Mouse (Mus musculus): ENCODE data around the gene Olig3.
"Not testable (repeated sequence)": the region's sequence is repeated elsewhere in the genome, so short reads cannot be mapped to it uniquely, and the experiment has no call there.

The Olig3 gene

DNA sequence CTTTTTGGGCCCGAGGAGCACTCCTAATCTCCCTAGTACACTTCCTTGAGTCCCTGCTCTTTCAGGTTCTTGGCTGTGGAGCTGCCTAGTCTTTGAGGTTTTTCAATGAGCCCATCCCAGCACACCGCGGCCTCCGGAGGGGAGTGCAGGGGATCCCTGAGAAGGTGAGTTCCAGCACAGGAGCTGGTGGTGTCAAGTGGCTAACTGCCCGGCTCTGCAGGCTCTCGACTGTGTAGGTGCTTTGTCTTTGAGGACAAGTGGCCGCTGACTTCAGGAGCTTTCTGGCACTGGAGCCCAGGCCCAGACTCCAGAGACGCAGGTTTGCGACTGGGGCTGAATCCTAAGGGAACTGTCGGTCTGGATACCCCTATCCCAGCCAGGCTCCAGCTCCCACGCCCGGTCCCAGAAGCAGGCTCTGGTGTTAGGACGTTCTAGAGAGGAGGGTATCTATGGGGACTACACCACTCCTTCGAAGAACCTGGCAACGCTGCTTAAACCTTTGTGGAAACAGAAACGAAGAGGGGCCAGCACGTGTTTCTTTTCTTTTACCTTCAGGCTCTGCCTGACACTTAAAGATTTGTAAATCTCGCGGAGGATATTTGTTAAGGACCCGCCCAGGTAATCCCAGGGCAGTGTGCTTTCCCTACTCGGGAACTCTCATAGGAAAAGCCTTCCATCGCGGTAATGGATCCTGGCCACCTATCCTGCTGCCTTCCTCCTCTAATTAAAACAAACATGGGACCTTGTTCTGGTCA lies 5.4 kb downstream of the Olig3 start:
- DNase-seq (ENCODE audit: extremely low spot score, low read depth, low spot score) = no peak

- DNase-seq (ENCODE audit: extremely low spot score, low read depth, low spot score) = no peak
Observed at GRCm38 (mm10) chr10:19362294-19362590, 5.9 kb downstream of the Olig3 start.

DNA sequence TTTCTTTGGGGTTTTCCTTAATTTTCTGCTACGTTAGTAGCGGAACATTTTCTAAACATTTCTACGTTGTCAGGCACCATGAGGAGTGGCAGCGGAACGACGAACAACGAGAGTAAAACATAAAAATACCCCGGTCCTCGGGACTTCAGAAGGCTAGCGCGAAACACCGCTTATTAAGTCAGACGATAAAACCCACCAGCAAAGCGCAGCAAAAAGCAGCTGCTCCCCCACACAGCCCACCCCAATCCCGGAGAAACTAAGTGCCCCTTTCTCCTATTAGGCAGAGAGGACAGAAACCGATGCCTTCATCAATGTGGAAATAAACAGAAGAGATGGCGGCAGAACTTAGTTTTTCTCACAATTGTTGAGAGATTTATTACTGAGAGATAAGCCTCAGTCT lies 6.5 kb downstream of the Olig3 start:
- no peak for DNase-seq (ENCODE audit: extremely low spot score, low read depth, low spot score)

- DNase-seq (ENCODE audit: extremely low spot score, low read depth, low spot score) = no peak
Observed at GRCm38 (mm10) chr10:19363365-19363764, 7.0 kb downstream of the Olig3 start.

DNA sequence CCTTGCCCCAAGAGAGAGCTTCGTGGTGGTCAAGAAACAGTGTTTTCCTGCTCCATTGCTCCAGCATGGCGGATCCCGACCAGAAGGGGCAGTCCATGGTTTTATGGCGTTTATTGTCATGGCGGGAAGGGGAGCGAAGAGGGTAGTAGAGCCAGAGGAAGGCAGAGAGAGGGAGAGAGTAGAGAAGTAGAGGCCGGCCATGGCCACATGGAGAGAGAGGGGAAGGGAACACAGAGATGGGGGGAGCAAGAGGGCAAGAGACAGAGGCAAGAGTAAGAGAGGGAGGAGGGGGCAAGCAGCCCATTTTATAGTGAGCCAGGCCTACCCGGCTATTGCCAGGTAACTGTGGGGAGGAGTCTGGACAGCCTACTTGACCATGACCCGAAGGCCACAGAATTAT lies 12.8 kb downstream of the Olig3 start:
- no peak for DNase-seq (ENCODE audit: extremely low spot score, low read depth, low spot score)

DNA sequence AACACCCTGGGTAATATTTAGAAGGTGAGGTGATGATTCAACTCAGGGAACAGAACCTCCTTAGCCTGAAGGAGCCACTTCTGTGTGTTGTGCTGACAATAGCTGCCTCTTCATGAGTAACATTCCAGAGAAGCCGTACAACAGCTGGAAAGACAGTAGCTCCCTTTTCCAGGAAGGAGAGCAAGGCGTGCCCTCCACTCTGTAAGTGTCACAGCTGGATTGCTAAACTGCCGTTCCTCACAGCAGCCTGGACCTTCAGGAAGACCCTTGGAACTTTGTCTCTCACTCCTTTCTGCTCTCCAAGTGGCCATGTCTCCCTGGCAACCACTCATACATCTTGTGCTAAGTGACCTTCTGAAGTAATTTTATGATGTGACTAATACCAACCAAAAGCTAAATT lies 13.8 kb downstream of the Olig3 start:
- DNase-seq (ENCODE audit: extremely low spot score, low read depth, low spot score) = no peak

DNA sequence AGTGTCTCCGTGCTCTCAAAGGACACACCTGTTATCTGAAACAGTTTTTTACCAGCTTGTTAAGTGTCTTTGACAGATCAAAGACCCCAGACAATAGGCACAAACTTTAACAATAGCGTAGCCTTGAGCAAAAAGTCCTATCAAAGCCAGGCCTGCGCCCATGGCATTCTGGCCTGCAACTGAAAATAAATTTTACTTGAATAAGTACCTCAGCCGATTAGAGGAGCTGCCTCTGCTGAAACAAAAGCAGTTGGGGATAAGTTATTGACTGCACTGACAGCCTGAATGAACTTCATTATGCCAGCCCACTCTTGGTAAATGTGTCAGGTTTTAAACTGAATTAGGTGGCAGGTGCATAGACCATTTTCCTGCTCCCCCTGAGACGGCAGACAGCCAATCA lies 15.9 kb downstream of the Olig3 start:
- no peak for DNase-seq (ENCODE audit: extremely low spot score, low read depth, low spot score)

DNA sequence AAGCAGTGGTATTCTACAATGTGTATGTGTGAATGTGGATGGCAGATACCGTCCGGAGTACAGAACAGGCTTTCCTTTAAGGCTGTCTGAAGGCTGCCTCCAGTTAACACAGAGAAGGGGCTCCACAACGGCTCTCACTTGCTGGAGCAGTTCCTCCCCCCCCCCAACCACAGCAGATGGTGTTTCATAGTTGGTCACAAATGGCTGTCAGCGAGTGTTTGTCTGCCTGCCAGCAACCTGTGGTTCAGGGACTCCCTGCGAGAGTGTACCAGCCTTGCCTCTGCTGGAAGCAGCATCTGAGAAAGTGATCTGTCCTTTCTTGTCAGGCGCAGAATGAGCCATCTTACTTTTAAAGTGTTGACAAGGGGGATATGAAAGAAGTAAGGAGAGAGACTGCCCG lies 17.5 kb downstream of the Olig3 start:
- DNase-seq (ENCODE audit: extremely low spot score, low read depth, low spot score) = no peak

DNA sequence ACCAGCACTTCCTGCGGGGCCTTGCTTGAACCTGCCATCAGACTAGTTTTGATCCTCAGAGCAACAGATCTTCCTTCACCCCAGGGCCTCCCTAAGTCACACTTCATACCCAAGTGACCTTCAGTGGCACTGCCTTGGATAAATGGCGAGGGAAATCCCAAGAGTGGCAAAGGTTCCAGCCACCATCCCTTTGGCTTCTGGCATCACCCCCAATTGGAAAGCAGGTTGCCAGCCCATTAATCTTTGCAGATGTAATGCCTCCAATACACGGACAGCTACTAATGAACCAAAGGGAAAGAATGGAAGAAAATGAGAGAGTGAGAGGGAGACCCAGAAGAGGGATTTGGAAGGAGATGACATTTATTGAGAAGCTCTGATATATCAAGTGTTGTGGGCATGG lies 18.0 kb downstream of the Olig3 start:
- no peak for DNase-seq (ENCODE audit: extremely low spot score, low read depth, low spot score)

DNA sequence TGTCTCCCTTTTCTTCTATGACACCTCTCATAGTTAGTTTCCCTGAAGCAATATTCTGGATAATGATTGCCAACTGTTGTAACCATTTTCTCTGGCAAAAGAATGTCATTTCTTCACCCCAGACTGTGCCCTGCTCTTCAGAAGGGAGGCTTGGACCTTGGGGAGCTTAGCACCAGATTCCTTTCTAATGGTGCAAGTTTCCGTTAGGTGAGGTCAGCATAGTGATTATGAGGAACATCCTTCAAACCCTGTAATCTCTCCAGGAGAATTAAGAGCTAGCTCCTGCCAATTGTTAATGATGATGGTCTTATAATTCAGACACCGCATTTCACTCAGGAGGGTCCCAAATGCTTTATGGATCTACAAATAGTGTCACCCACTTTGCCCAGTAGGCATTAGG lies 19.5 kb downstream of the Olig3 start:
- DNase-seq (ENCODE audit: extremely low spot score, low read depth, low spot score) = no peak

- not testable (repeated sequence) for DNase-seq (ENCODE audit: extremely low spot score, low read depth, low spot score)
Observed at GRCm38 (mm10) chr10:19380971-19381370, 24.6 kb downstream of the Olig3 start.

GRCm38 (mm10) chr10:19384176-19384575 lies 27.8 kb downstream of the Olig3 start:
- DNase-seq (ENCODE audit: extremely low spot score, low read depth, low spot score) = no peak

GRCm38 (mm10) chr10:19391819-19392218 lies 35.5 kb downstream of the Olig3 start:
- no peak for DNase-seq (ENCODE audit: extremely low spot score, low read depth, low spot score)

GRCm38 (mm10) chr10:19396485-19397137 lies 40.3 kb downstream of the Olig3 start:
- no peak for DNase-seq (ENCODE audit: extremely low spot score, low read depth, low spot score)

DNA sequence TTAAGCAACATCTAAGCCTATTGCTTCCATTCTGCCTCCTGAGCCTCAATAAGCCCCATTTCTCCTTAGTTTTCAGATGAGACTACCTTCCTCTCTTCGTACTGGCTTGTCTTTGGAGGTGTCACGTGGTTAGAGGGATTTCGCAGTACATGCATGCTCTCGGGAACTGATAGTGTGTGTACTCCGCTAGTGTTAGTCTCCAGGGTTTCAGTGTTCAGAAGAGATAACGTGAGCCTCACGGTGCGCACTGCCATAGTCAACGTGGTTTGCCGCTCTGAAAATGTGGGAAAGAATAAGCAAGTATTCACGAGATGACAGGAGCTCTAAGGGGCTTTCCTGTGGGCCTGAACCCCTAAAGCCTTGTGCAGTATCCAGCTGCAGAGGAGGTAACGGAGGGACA lies 41.1 kb downstream of the Olig3 start:
- DNase-seq (ENCODE audit: extremely low spot score, low read depth, low spot score) = no peak

DNA sequence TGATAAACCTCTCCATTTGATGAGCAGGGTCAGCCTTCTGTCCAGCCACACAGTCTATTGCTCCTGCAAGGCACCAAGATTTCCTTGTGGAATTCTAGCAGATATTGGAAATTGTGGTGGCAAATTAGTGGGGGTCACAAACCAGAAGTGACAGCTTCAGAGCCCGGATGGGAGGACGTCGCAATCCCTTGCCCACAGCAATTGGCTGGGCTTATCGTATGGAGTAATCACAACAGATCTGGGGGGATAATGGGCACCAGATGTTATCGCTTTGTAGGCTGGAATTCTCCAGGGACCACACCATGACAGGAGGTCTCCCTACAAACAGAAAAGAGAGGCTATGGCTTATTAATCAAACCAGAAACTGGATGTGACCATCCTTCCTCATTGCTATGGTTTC lies 44.8 kb downstream of the Olig3 start:
- no peak for DNase-seq (ENCODE audit: extremely low spot score, low read depth, low spot score)

GRCm38 (mm10) chr10:19404401-19404800 lies 48.1 kb downstream of the Olig3 start:
- DNase-seq (ENCODE audit: extremely low spot score, low read depth, low spot score) = no peak

DNA sequence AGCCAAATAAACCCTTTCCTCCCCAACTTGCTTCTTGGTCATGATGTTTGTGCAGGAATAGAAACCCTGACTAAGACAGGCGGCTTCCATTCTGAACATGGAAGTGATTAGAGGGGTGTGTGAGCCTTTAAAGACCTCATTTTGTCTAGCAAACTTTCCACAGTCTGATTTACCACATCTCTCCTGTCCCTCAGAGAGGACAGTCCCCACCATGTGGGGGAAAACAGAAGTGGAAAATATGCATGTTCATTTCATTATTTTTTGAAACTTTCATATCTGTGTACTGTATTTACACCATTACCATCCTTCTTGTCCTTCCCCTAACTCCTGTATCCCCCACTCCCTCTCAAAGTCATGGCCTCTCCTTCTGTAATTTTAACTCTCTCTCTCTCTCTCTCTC lies 49.6 kb downstream of the Olig3 start:
- DNase-seq (ENCODE audit: extremely low spot score, low read depth, low spot score) = no peak

DNA sequence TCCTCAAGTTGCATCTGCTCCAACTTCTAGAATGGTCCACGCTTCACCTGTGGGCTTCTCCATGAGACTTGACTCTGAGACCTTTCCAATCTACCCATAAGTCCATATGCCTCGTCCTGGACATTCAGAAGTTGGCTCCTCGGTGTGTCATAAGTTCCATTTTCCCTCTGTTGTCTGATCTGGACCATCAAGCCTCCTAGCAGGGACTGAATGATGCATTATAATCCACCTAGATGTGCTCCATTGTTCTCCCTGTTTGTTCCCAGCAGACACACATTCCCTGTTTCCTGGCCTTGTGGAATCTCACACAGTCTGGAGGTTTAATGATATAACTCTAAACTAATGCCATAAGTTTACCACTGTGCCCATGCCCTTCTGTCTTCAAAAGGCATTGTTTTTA lies 50.8 kb downstream of the Olig3 start:
- DNase-seq (ENCODE audit: extremely low spot score, low read depth, low spot score) = no peak

All from hindlimb bud, embryonic 11.5 days (tissue).